ENCODE assay signal across 8 mouse cellular contexts in the genomic region with DNA sequence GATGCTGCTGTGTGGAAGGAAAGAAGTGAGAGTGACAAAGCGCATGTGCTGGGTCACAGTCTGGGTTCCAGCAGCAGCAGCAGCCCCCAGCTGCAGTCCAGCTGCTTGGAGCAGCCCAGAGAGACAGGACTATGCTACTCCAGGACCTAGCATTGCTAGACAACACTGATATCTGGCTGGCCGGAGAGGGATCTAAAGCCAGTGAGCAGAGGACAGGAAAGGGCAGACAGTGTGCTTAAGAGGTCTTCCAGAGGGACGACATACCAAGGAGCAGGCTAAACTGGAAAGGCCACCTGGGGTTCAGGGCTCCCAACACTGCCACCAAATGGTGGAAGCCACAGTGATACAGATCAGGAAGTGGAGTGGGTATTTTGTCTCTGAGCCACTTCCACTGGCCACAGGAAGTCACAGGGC.
DNase-seq lines count a peak whose midpoint lies in the region; ATAC-seq and TF ChIP-seq lines count a peak whose summit lies in the region.

No protein-coding gene starts in this region.

- intact Hi-C loops in gastrocnemius, postnatal 14 days (cut with DNase I; ENCODE audit: low total_unique reads) = loop anchor here (5.0 kb wide), 1 partner anchor 80 kb away; the partner anchor contains the start of gene Sik1

- peak; percentile 39; the same call in 1 of the 2 replicates for TF ChIP-seq CTCF in bone marrow macrophage, adult 2 months (IDR thresholded peaks at IDR 0.05; ENCODE audit: low read depth, low read length)
- peak; percentile 32 for TF ChIP-seq CTCF in heart, postnatal 0 days (IDR thresholded peaks at IDR 0.05; ENCODE audit: low read depth)

- H3K9ac ChIP-seq in heart, postnatal 0 days (replicated peaks; ENCODE audit: low read depth, low read length) = no peak overlapping the region; the same call in 1 of the 2 replicates

- no peaks in the 10 kb centered on the region for H3K36me3 ChIP-seq in heart, postnatal 0 days (replicated peaks; ENCODE audit: control insufficient read depth, insufficient read depth, low read length)
- no peaks in the 10 kb centered on the region for H3K36me3 ChIP-seq in limb, embryonic 10.5 days

- peak; percentile 72 for ATAC-seq in heart, postnatal 0 days (ENCODE audit: insufficient read depth, low read depth)
- ATAC-seq in cerebellum, adult (ENCODE audit: insufficient number of reproducible peaks, low FRiP score, low TSS enrichment) = no peak

- no peak overlapping the region for H3K27ac ChIP-seq in bone marrow macrophage, adult 2 months (ENCODE audit: insufficient read depth, low read depth, low read length)
- peak overlapping the region; percentile 74 for H3K27ac ChIP-seq in heart, postnatal 0 days (ENCODE audit: low read depth)
- H3K27ac ChIP-seq in limb, embryonic 10.5 days = peak overlapping the region; percentile 57

- no peak overlapping the region for H3K4me2 ChIP-seq in heart, postnatal 0 days (ENCODE audit: low read depth, low read length)

- H3K4me1 ChIP-seq in bone marrow macrophage, adult 2 months (ENCODE audit: control insufficient read depth, insufficient read depth, low read length) = peaks cover 2% of the 10 kb centered on the region; the same call in 1 of the 2 replicates
- peaks cover 28% of the 10 kb centered on the region for H3K4me1 ChIP-seq in heart, postnatal 0 days (ENCODE audit: control insufficient read depth, insufficient read depth)
- peaks cover 27% of the 10 kb centered on the region for H3K4me1 ChIP-seq in limb, embryonic 10.5 days

- DNase-seq in gastrocnemius, postnatal 14 days = peak; percentile 48
- no peak for DNase-seq in gastrocnemius, adult 8-10 months (ENCODE audit: low spot score in 2 of 2)
- DNase-seq in heart, postnatal 0 days (ENCODE audit: low spot score) = peak; percentile 47
- no peak for DNase-seq in limb, embryonic 10.5 days (ENCODE audit: low spot score)
- peak; percentile 68 to 78 for DNase-seq in urinary bladder, postnatal 36 days (ENCODE audit: low spot score in 2 of 2)
- DNase-seq in right cerebral cortex, postnatal 10 days (ENCODE audit: low spot score in 2 of 2) = no peak

- 23% methylated on average over 3 of the region's 3 CpGs for WGBS in heart, postnatal 0 days
- 28% methylated on average over 3 of the region's 3 CpGs for WGBS in limb, embryonic 10.5 days

- no peak overlapping the region for H3K4me3 ChIP-seq in bone marrow macrophage, adult 2 months (ENCODE audit: insufficient read depth, low read length)
- H3K4me3 ChIP-seq in heart, postnatal 0 days (ENCODE audit: low read depth, low read length) = no peak overlapping the region
- no peak overlapping the region for H3K4me3 ChIP-seq in limb, embryonic 10.5 days

- TF ChIP-seq POLR2A in bone marrow macrophage, adult 2 months (IDR thresholded peaks at IDR 0.05; ENCODE audit: borderline replicate concordance, low read depth, low read length) = no peak

- no peak for TF ChIP-seq EP300 in heart, postnatal 0 days (IDR thresholded peaks at IDR 0.05; ENCODE audit: low read depth)

- H3K9me3 ChIP-seq in heart, postnatal 0 days (replicated peaks; ENCODE audit: control insufficient read depth, low read length) = no peaks in the 10 kb centered on the region
- no peaks in the 10 kb centered on the region for H3K9me3 ChIP-seq in limb, embryonic 10.5 days (replicated peaks)

- no peaks in the 10 kb centered on the region for H3K27me3 ChIP-seq in heart, postnatal 0 days (ENCODE audit: control insufficient read depth, insufficient read depth, low read length)
- H3K27me3 ChIP-seq in limb, embryonic 10.5 days (ENCODE audit: low read depth, poor library complexity, severe bottlenecking) = no peaks in the 10 kb centered on the region

Comparison
In these comparisons a context has a peak if more than half of its experiments do, and no peak if none do; other contexts are left out.
1. DNase-seq: peak in gastrocnemius, postnatal 14 days (single experiment), heart, postnatal 0 days (single experiment) and urinary bladder, postnatal 36 days (2 of 2); none in gastrocnemius, adult 8-10 months (0 of 2), limb, embryonic 10.5 days (single experiment) and right cerebral cortex, postnatal 10 days (0 of 2).